Mouse (Mus musculus): ENCODE data around the gene Vstm2l.

DNA sequence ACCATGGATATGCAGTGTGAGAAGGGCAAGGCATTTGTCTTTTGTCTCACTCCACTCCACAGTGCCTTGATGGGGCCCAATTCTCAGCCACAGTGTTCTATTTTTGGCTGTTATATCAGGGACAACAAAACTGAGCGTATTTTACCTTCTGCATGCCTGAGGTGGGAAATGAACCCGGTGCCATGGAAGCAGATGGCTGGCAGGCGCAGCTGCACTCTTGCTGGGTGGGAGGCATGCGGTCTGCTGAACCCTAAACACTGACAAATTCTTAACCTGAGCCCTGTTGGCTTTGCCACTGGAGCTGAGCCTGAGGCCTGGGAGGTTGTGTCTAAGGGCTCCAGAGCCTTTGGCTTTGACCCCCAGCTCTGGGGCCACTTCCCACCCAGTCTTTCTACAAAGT lies 71.2 kb downstream of the Vstm2l start:
- TF ChIP-seq FLI1 (IDR thresholded peaks at IDR 0.05; ENCODE audit: low read length) (no peak), GATA1 (IDR thresholded peaks at IDR 0.05; ENCODE audit: borderline replicate concordance, low read length) (no peak)

Measured in megakaryocyte, embryonic 14.5 days (primary cell).